Mouse (Mus musculus) heart, embryonic 14.5 days (tissue): Measurements from ENCODE around the gene Foxo1. TPM values are rescaled to one million over a fixed set of nuclear protein-coding genes. Genes with fewer than 3 reads are reported as not detected.

ENCODE experiments used
- ATAC-seq: fragments of 200-750 bp; cut with Nextera tagmentation; 2 replicates; pipeline ENCODE4 v1.8.0; 2017; ENCODE audit warnings: low read depth, moderate TSS enrichment; ENCODE audit not compliant: insufficient number of reproducible peaks, insufficient read depth, low FRiP score
- H3K27ac ChIP-seq, 2 experiments: fragments of 200-500 bp in 1 of 2; fragments of 300-500 bp in 1 of 2; sonication (generic) in 1 of 2; replicated peaks in 1 of 2; 2 replicates each; pipeline ENCODE4 v1.5.1; 2012 to 2014; ENCODE audit warnings: low read depth in 2 of 2, low read length in 2 of 2, control low read depth in 1 of 2, mild to moderate bottlenecking in 1 of 2, mixed read lengths in 1 of 2; ENCODE audit not compliant: control insufficient read depth in 1 of 2, insufficient read depth in 1 of 2
- H3K27me3 ChIP-seq: fragments of 300-500 bp; sonication (generic); 2 replicates; pipeline ENCODE4 v1.6.1; 2014; ENCODE audit warnings: mild to moderate bottlenecking, low read length, control low read depth; ENCODE audit not compliant: control insufficient read depth, insufficient read depth
- H3K36me3 ChIP-seq: fragments of 300-500 bp; sonication (generic); 2 replicates; pipeline ENCODE4 v1.6.1; 2014; ENCODE audit warnings: mild to moderate bottlenecking, control low read depth, low read length, mixed read lengths; ENCODE audit not compliant: control insufficient read depth, insufficient read depth
- H3K4me1 ChIP-seq, 2 experiments: fragments of 200-500 bp in 1 of 2; fragments of 300-500 bp in 1 of 2; sonication (generic) in 1 of 2; 2 replicates each; pipeline ENCODE4 v1.6.1; 2012 to 2014; ENCODE audit warnings: low read length in 2 of 2, control low read depth in 1 of 2, mixed read lengths in 1 of 2; ENCODE audit not compliant: control insufficient read depth in 2 of 2, insufficient read depth in 2 of 2
- H3K4me2 ChIP-seq: fragments of 300-500 bp; sonication (generic); 2 replicates; pipeline ENCODE4 v1.6.1; 2014; ENCODE audit warnings: mild to moderate bottlenecking, low read length
- H3K4me3 ChIP-seq, 2 experiments: fragments of 200-500 bp in 1 of 2; fragments of 300-500 bp in 1 of 2; sonication (generic) in 1 of 2; 2 replicates each; pipeline ENCODE4 v1.5.1; 2012 to 2014; ENCODE audit warnings: low read length in 2 of 2, mild to moderate bottlenecking in 2 of 2, control low read depth in 1 of 2, low read depth in 1 of 2, moderate library complexity in 1 of 2; ENCODE audit not compliant: control insufficient read depth in 1 of 2, insufficient read depth in 1 of 2
- H3K9ac ChIP-seq: fragments of 300-500 bp; sonication (generic); 2 replicates; pipeline ENCODE4 v1.6.1; 2014; ENCODE audit warnings: mild to moderate bottlenecking, low read length
- H3K9me3 ChIP-seq: fragments of 300-500 bp; sonication (generic); 2 replicates; pipeline ENCODE4 v1.6.1; 2016; ENCODE audit warnings: low read length, control low read depth; ENCODE audit not compliant: control insufficient read depth
- WGBS: fragments of 180-500 bp; shearing (Covaris S2); extraction: QIAGEN DNeasy Blood & Tissue Kit; methylation state at CpG from one replicate; pipeline ENCODE4 v1.1.7; 2014; 5-methylcytosine and 5-hydroxymethylcytosine counted together
- polyA plus RNA-seq: library from polyadenylated mRNA; unstranded; fragments of >200 nt; fragmentation: Nextera tagmentation; extraction: Ambion mirVana; gene quantifications from 2 replicates; pipeline ENCODE4 v1.2.1, GENCODE M21; 2014

Foxo1 gene
- polyA plus RNA-seq, 1 experiment from 2014 or later = 9.2 TPM

GRCm38 (mm10) chr3:52320516-52321270 lies 52.6 kb downstream of the Foxo1 start:
- no peak overlapping the region for H3K4me3 ChIP-seq
- H3K36me3 ChIP-seq = no peaks in the 10 kb centered on the region
- H3K27ac ChIP-seq = no peak overlapping the region
- no peaks in the 10 kb centered on the region for H3K9me3 ChIP-seq
- 89% methylated on average over 12 of the region's 12 CpGs for WGBS
- peaks cover 8 to 23% of the 10 kb centered on the region in 2 experiments; a peak in 3 of 4 replicates for H3K4me1 ChIP-seq
- no peaks in the 10 kb centered on the region for H3K27me3 ChIP-seq
- ATAC-seq = no peak
- H3K9ac ChIP-seq = no peak overlapping the region
- H3K4me2 ChIP-seq = no peak overlapping the region

GRCm38 (mm10) chr3:52322401-52323385 lies 54.6 kb downstream of the Foxo1 start:
- Histone ChIP-seq H3K4me1 (peaks cover 6 to 18% of the 10 kb centered on the region in 2 experiments; a peak in 3 of 4 replicates), H3K27me3 (no peaks in the 10 kb centered on the region), H3K9me3 (no peaks in the 10 kb centered on the region), H3K4me3 (no peak overlapping the region), H3K27ac (no peak overlapping the region), H3K36me3 (no peaks in the 10 kb centered on the region), H3K4me2 (no peak overlapping the region), H3K9ac (no peak overlapping the region)
- WGBS = 35% methylated on average over 9 of the region's 9 CpGs
- no peak; the same call in 1 of the 2 replicates for ATAC-seq

- no peaks in the 10 kb centered on the region for H3K9me3 ChIP-seq
These were observed 56.9 kb downstream of the Foxo1 start for GRCm38 (mm10) chr3:52325006-52325405.

GRCm38 (mm10) chr3:52326687-52327086 lies 58.6 kb downstream of the Foxo1 start:
- Histone ChIP-seq H3K4me2 (no peak overlapping the region), H3K36me3 (no peaks in the 10 kb centered on the region), H3K4me3 (no peak overlapping the region), H3K27ac (no peak overlapping the region), H3K27me3 (no peaks in the 10 kb centered on the region), H3K9ac (no peak overlapping the region), H3K9me3 (no peaks in the 10 kb centered on the region), H3K4me1 (peaks cover 6 to 15% of the 10 kb centered on the region in 2 experiments; a peak in 3 of 4 replicates)
- no peak for ATAC-seq
- 87% methylated on average over 6 of the region's 6 CpGs for WGBS

More at GRCm38 (mm10) chr3:52325006-52325405, 56.9 kb downstream of the Foxo1 start:
- Histone ChIP-seq H3K27me3 (no peaks in the 10 kb centered on the region), H3K36me3 (no peaks in the 10 kb centered on the region), H3K4me2 (no peak overlapping the region), H3K27ac (no peak overlapping the region), H3K4me3 (no peak overlapping the region), H3K4me1 (peaks cover 6 to 17% of the 10 kb centered on the region in 2 experiments; a peak in 3 of 4 replicates), H3K9ac (no peak overlapping the region)
- no peak for ATAC-seq
- WGBS = 95% methylated on average over 5 of the region's 5 CpGs

- H3K9me3 ChIP-seq = no peaks in the 10 kb centered on the region
- H3K27me3 ChIP-seq = no peaks in the 10 kb centered on the region
- H3K4me2 ChIP-seq = no peak overlapping the region
- no peaks in the 10 kb centered on the region for H3K36me3 ChIP-seq
- ATAC-seq = no peak
- H3K4me3 ChIP-seq = no peak overlapping the region
- peaks cover 5 to 10% of the 10 kb centered on the region in 2 experiments; a peak in 3 of 4 replicates for H3K4me1 ChIP-seq
- WGBS = 79% methylated on average over 13 of the region's 13 CpGs
- no peak overlapping the region for H3K9ac ChIP-seq
- no peak overlapping the region for H3K27ac ChIP-seq
These were observed 59.0 kb downstream of the Foxo1 start for GRCm38 (mm10) chr3:52327146-52327545.

- H3K4me2 ChIP-seq = no peak overlapping the region
These were observed 63.6 kb downstream of the Foxo1 start for GRCm38 (mm10) chr3:52331709-52332108.

GRCm38 (mm10) chr3:52338761-52339160 lies 70.6 kb downstream of the Foxo1 start:
- Histone ChIP-seq H3K4me1 (peaks cover 11 to 35% of the 10 kb centered on the region in 2 experiments), H3K36me3 (no peaks in the 10 kb centered on the region), H3K27ac (peak overlapping the region in 1 of 2 experiments; percentile 24; a peak in 1 of 4 replicates), H3K4me3 (no peak overlapping the region), H3K4me2 (no peak overlapping the region), H3K27me3 (no peaks in the 10 kb centered on the region), H3K9ac (no peak overlapping the region), H3K9me3 (no peaks in the 10 kb centered on the region)
- WGBS = 50% methylated on average over 4 of the region's 4 CpGs
- no peak for ATAC-seq

More at GRCm38 (mm10) chr3:52331709-52332108, 63.6 kb downstream of the Foxo1 start:
- H3K4me1 ChIP-seq = peaks cover 0 to 3% of the 10 kb centered on the region in 2 experiments; a peak in 1 of 4 replicates
- H3K9ac ChIP-seq = no peak overlapping the region
- no peaks in the 10 kb centered on the region for H3K27me3 ChIP-seq
- no peak overlapping the region for H3K27ac ChIP-seq
- H3K36me3 ChIP-seq = no peaks in the 10 kb centered on the region
- 85% methylated on average over 1 of the region's 1 CpGs for WGBS
- H3K9me3 ChIP-seq = no peaks in the 10 kb centered on the region
- no peak overlapping the region for H3K4me3 ChIP-seq
- ATAC-seq = no peak
